Mouse (Mus musculus) ES-Bruce4 (cell line): ENCODE measurements around the gene Wdtc1.

Experiments used
- CTCF ChIP-seq: IDR thresholded peaks from one replicate; pipeline ENCODE4 v1.8.1; 2011; ENCODE audit warnings: low read depth, low read length
- POLR2A ChIP-seq: IDR thresholded peaks from one replicate; pipeline ENCODE4 v1.8.1; 2011; ENCODE audit warnings: low read length; ENCODE audit not compliant: insufficient read depth

DNA sequence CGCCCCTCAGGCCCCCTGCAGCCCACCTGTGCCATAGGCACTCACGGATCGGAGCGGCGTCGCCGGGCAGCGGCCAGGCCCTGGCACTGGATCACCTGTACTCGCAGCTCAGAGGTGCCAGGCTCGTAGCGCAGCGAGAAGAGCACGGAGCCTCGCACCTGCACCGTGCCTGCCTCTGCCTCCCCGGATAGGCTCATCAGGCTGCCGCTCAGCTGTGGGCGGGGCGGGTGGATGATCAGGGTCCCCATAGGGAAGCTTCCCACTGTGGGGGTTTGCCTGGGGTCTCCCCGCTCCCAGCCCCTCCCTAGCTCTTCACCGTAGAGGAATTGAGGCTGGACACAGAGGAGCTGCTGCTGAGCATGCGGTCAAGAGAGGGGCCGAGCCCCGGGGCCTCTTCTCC is 96.5 kb downstream of the Wdtc1 start:
- TF ChIP-seq POLR2A (no peak), CTCF (no peak)
